Mouse (Mus musculus) erythroblast, adult 5-6 weeks (primary cell): Measurements from ENCODE around the gene Pax7. TPM values are rescaled to one million over a fixed set of nuclear protein-coding genes. Genes with fewer than 3 reads are reported as not detected.
A peak's percentile ranks its signal among the peaks of the same experiment; 100 is the strongest.

Experiments
- ATAC-seq: replicated peaks from 2 replicates; pipeline ENCODE4 v1.8.0; 2016; ENCODE audit warnings: moderate number of reproducible peaks, mild to moderate bottlenecking, moderate TSS enrichment, inconsistent platforms; ENCODE audit not compliant: poor library complexity, low FRiP score, severe bottlenecking
- total RNA-seq, 2 experiments: library from RNA; stranded (forward) in 1 of 2; stranded (reverse) in 1 of 2; fragments of 150-400 nt in 1 of 2; fragments of 200-764, 138-1000 nt in 1 of 2; gene quantifications; 2 replicates each; pipeline versions ENCODE4 v1.2.3 to v1.2.4; 2015 to 2017; ENCODE audit warnings: low replicate concordance in 2 of 2

The Pax7 gene
- total RNA-seq (2015; ENCODE audit: low replicate concordance) (not detected in 2 replicates), total RNA-seq (2017; ENCODE audit: low replicate concordance) (0.14 TPM in 1 of 2 replicates, not detected in the other)

DNA sequence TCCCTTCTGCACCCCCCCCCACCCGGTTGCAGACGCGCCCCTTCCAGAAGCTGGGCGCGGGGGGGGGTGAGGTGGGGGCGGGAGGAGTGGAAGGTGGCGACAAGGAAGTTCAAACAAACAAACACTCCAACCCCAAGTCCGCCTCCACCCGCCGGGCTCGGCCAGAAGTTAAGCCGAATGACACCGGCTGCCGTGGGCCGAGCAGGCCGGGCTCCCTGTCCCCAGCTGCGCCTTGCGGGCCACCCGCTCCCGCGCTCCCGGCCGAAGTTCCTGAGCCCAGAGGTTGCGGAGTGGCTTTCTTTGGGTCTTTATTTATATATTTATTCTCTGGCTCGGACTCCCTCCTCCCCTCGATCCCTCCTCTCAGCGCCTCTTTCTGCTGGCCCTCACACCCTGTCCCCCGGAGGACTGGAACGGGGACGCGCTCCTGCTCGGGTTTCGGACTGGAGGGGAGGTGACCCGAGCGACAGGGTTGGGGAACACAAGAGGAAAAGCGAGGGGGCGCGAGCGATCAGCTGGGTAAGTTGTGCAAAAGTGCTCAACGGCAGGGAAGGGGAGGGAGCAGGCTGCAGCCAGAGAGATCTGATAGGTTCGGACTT lies at the start of gene Pax7:
Gene Pax7, minus strand, starts transcription at position 493 of the 599 bp plus-strand sequence.
- no peak for ATAC-seq

DNA sequence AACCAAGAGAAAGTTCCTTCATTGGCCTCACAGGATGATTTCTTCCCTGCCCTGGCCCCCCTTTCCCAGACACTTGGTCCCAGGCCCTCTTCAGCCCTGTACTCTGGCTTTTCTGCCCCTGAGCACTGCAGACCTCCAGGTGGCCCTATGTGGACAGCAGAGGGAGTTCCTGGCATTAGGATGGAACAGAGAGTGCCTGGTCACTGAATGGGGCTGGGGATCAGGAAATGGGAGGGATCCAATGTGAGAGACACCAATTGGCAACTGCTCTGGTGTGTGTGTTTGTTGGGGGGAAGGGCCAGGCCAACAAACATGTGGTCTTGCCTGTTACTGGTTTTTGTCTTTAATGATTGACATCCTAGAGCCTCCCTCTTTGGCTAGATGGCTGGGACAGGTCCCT lies 48.5 kb upstream of the Pax7 start:
- no peak for ATAC-seq

DNA sequence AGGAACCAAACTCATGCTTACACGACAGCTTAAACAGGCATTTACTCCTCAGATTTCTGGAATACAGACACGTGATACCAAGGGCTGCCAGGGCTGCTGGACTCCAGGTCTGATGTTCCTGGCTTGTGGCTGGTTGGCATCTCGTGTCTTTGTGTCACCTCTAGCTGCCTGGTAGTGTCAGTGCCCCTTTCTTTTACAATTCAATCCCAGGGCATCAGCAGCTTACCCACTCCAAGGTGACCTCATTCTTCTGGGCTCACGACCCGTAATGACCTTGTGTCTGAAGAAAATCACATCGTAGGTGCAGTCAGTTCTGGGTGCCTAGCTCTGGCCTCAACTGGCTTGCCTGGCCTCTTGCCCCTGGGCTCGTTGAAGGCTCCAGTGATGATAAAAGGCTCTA lies 46.0 kb upstream of the Pax7 start:
- no peak for ATAC-seq

DNA sequence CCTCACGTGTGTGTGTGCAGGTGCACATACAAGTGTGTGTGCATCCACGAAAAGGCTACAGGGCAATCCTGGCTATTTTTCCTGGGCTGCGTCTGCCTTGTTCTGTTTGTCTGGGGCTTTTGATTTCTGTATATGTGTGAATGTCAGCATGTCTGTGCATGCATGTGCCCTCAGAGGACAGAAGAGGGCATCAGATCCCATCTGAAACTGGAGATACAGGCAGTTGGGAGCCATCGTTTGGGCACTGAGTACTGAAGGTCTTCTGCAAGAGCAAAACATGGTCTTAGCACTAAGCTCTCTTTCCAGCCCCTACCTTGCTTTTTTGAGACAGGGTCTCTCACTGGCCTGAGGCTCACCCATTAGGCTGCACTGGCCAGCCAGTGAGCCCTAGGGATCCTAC lies 45.1 kb upstream of the Pax7 start:
- no peak for ATAC-seq

DNA sequence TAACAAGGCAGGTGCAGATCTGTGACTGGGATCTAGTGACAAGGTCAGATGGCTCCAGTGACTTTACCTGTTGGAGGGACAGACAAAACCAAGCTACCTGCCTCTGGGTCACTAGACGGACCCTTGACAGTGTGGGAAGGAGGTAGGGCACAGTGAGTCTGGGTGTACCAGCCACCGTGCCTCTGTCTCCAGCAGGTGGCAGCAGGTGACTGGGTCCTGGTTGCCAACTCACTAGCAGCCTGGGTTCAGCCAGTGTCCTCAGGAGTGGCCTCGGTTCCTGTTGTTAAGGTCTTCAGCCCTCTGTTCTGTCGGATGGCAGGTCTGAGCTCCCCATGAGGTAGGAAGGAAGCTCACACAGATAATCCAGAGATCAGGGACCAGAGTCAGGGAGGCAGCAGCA lies 43.9 kb upstream of the Pax7 start:
- ATAC-seq, result no peak

DNA sequence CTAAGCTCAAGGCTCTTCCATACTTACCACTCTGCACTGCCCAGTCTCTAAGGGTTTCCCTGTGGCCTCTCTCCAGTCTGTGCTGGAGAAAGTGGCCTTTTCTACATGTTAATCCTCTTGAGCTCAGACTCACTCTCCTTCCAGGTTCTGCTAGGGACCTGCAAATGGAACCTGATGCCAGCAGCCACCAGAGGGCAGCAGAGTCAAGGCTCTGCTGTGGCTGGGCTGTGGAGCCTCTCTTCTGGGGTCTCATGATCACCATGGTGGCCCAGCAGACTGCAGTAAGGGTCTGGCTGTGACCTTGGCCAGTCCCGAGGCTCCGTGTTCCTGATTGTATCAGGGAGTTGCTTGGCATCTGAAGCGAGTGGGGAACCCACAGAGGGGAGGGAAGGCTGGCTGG lies 39.3 kb upstream of the Pax7 start:
- no peak for ATAC-seq

DNA sequence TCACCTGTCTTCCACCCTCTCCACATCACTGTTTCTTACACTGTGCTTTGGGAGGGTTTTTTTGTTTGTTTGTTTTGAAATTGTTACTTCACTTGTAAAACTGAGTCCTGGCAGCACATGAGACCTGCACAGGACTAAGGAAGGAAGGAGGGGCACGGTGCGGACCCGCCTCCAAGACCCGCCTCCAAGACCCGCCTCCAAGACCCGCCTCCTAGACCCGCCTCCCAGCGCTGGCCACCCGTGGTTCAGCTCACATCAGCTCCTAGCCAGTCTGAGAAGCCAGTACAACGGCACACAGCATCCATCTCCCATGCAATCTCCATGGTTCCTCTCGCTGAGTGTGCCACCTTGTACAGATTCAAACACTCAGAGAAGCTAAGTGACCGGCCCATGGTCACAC lies 38.4 kb upstream of the Pax7 start:
- ATAC-seq, result no peak

DNA sequence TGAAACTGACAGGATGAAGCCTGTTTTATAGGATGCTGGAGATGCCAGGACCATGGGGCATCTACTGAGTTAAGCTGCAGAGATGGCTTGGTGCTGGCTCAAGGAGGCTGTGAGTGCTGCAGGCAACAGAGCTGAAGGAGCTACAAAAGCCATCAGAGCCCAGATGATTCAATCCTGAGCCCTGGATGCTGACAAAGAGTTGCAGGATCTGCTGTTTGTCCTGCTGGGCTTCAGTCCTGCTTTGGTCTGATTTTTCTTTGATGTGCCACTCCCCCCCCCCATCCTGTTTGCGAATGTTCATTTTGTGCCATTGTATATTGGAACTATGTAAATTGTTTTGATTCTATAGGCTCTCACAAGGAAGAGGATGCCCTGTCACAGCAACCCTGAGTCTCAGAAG lies 29.9 kb upstream of the Pax7 start:
- ATAC-seq, result no peak

DNA sequence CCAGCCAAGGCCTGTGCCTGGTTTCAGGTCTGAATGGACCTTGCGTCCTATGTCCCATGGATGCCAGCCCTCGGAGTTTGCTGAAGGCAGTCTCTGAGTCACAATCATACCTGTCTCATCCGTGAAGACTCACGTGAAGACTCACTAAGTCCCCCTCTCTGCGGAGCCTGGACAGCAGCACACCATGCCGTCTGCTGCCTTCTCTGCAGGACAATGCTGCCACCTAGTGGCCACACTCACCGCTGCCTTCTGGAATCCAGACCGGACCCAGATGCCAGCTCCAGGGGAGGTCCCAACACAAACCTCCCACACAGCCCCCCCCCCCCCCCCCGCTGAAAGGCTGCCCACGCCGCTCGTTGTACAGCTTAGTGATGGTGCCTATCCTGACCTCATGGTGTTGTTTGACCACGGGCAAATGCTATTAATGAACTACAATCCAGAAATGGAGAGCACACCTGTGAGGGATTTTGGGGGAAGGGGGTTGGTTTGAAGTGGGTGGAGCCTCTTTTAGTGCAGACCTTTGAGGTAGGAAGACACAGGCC lies 25.4 kb upstream of the Pax7 start:
- peak; percentile 64; the same call in 1 of the 2 replicates for ATAC-seq

DNA sequence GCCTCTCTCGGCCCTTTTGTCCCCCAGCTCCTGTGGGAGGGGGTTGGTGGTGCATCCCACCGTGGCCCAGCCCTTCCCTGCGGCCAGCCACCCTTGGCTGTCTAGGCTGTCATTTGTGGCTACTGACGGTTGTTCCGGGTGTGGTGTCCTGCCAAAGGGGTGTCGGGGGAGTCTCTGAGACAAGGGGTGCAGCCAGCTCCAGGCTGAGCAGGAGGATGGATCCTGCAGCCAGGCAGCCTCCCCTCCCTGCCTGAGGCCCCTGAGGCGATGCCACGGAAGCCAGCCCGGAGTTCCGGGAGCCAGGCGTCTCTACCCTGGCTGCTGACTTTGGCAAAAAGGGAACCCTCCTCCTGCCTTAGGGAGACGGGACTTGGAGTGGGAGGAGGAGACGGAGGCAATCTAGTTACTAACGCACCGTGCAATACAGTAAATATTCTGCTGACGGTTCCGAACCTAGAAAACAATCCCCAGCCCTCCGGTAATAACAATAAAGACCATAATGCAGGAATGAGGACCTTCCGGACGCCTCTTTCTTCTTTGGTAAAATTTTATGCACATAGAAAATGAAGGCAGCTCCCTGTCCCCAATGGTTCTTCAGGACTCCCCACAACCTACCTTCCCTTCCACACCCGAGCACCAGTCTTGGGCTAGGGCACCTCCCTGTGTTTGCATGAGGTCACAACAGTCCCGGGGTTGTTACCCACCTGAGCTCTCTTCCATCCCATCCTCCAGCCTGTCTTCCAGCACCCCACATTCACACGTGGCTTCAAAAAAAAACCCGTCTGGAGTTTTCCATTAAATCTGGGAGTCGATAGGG lies 19.1 kb upstream of the Pax7 start:
- ATAC-seq, result no peak

DNA sequence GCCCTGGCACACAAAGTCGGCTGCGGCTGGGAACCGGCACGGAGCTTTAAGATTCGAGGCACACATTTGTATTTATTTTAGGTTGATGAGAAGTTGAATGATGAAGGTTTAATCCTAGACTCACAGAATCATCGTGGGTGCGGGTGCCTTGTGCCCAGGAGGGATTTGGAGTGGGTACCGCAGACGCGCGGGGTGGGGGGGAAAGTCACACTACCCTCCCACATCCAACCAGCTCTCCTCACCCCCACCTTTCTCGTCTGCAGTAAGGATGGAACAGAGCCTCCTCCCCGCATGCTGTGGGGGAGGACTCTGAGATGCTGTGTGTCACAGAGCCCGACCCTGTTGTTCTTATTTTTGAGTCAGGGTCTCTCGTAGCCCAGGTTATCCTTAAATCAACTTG lies 18.1 kb upstream of the Pax7 start:
- ATAC-seq, result no peak

DNA sequence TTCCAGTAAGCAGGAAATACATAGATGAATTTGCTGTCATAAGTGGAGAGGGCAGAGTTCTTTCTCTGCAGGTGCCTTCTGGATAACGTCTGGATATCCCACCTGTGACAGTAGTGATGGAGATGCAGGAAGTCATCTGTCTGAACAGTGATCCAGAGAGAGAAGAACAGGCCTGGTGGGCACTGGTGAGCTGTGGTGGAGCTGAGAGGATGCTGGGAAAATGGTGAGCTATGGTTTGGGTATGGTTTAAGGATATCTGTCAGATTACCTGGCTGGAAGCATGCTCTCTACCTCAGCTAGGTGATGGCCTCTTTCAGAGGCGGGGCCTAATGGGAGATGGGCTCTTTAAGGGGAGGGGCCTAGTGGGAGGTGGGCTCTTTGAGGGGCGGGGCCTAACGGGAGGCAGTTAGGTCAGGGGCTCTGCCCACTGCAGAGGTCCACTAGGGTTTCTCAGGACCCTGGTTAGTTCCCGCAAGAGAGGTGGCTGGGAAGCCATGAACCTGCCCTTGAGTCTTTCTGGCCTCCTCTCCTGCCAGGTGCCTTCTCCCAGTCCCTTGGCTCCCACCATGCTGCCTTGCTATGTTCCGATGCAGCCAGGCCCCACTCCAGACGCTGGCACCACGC lies 17.3 kb upstream of the Pax7 start:
- ATAC-seq, result no peak

DNA sequence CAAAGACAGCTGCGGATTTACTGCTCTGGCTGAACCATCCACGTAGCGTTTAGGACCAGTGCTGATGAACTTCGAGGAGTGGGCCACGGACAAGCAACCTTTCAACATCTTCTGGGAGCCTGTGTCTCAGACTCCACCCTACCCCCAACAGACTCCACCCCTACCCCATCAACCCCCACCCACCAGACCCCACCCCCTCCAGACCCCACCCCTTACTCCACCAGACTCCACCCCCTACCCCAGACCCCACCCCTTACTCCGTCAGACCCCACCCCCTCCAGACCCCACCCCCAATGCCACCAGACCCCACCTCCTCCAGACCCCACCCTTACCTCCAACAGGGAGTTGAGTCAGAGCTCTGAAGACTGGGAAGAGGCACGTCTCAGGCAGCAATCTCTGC lies 10.1 kb upstream of the Pax7 start:
- ATAC-seq, result no peak

DNA sequence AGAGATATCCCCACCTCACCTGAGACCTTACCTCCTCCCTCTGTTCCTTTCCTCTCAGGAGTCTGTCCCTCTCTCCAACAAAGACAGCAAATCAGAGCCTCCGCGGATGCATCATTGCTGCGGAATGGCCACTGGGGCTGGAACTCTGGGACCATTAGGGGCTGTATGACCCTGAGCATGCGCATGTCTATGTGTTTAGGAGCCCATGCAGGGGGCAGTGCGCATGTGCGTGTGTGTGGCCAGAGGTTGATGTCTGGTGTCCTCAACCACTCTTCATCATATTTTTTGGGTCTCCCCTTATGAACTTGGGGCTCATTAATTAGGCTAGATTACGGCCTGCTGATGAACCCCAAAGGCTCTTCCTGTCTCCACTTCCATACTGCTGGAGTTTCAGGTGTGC lies 9.6 kb upstream of the Pax7 start:
- ATAC-seq, result no peak

DNA sequence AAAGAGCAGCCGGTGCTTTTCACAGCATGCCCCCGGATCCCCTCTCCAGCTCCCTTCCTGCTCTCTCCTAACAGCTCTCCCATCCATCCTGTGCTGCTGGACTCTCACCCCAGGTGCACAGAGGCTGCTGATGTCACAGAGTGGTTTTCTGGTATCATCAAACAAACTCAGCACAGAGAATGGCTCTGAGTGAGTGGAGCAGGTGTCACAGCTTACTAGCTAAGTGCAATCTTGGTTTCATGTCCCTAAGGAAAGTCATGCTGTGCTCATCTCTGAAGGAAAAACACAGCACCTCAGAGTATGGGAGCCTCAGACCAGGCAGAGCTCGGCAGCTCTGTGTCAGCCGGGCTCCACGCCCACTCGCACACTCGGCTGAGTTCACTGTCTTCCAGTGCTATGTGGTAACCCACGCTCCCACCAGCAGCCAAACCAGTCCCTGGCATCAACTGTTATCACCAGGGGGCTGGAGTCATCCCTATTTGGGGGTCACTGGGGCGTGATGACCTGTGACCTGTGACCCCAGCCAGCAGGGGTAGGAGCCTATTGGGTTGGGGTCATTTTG lies 7.7 kb upstream of the Pax7 start:
- no peak for ATAC-seq

DNA sequence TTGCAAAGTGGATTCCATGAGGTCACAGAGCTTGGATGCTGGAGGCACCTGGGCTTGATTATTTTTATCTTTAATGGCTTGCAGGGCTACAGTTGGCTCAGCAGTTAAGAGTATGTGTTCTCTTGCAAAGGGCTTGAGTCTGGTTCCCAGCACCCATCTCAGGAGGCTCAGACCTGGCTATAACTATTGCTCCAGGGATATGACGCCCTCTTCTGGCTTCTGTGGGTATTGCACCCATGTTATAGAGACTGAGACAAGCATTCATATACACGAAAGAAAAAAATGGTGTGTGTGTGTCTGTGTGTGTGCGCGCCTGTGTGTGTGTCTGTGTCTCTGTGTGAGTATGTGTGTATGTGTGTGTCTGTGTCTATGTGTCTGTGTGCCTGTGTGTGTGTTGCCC lies 7.1 kb upstream of the Pax7 start:
- ATAC-seq, result no peak

DNA sequence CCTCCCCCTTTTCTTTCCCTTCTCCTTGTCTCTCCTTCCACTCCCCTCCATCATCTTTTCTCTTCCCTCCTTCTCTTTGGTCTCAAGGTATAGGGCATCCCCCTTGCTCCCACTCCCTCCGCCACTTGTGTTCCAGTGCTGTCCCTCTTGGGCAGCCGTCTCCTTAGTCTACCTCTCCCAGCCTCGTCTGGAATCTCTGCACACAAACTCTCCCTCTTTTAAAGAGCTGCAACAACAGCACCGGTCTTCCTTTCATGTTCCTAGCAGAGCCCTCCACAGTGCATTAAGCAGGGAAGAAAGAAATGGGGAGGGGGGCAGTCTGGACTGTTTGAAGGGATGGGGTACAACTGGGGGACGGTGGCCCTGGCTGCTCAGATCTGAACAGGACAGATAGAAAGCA lies 3.4 kb upstream of the Pax7 start:
- ATAC-seq, result no peak

DNA sequence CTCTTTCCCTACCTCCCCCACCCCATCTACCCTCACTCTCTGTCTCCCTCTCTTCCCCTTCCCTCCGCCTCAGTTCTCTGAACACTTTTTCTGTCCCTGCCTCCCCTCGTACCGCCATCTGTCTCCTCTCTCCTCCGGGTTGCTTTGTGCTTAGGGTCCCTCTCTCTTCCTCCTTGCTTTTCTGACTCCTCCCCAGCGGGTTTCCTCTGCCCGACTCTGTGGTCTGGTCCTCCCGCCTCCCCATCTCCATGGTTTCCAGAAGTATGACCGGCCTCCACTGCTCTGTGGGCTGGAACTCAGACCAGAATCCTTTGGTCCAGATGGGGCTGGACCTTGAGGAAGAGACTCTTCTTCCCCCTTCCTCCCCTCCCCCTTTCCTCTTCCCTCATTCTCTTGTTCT lies 2.9 kb upstream of the Pax7 start:
- ATAC-seq, result no peak

DNA sequence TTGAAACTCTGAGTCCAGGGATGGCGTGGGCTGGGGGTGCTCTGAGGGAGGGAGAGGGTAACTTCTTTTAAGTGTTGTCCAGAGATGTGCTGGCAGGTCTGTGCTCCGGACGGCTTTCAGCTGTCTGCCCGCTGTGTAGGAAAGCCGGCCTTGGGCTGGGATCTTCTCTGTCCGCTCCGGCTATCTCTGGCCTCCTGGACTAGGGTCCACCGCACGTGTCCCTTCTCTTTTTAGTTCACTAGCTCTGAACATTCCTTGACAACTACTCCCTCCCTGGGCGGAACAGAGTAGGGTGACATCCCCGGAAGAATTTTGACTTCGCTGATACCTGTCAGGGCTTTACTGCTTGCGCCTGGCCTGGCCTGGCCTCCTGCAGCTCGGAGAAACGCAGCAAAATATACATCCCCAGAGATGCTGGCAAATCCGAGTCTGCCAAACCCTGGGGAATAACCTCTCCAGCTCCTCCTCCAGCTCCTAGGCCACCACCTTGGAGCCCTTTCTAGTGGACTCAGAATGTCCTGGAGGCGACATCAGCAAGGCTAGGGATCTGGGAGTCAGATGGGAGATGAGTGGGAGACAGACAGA lies 581 bp upstream of the Pax7 start:
- no peak for ATAC-seq
